Mouse (Mus musculus) neutrophil, adult 5-6 weeks (primary cell): ENCODE data around the gene Atp2b1. TPM values are rescaled to one million over a fixed set of nuclear protein-coding genes. Genes with fewer than 3 reads are reported as not detected.

Source experiments
- ATAC-seq: fragments of 151-379, 151-347 bp; 2 replicates; pipeline ENCODE4 v1.8.0; 2017; ENCODE audit warnings: mild to moderate bottlenecking, moderate TSS enrichment; ENCODE audit not compliant: insufficient number of reproducible peaks, poor library complexity, low FRiP score, severe bottlenecking; ENCODE audit errors: extremely low read depth
- total RNA-seq: library from RNA; stranded (forward); fragments of 200-1000 nt; gene quantifications from 2 replicates; pipeline ENCODE4 v1.2.3, GENCODE M21; 2017

Atp2b1 gene
- total RNA-seq, 1 experiment from 2014 or later: 258 TPM

DNA sequence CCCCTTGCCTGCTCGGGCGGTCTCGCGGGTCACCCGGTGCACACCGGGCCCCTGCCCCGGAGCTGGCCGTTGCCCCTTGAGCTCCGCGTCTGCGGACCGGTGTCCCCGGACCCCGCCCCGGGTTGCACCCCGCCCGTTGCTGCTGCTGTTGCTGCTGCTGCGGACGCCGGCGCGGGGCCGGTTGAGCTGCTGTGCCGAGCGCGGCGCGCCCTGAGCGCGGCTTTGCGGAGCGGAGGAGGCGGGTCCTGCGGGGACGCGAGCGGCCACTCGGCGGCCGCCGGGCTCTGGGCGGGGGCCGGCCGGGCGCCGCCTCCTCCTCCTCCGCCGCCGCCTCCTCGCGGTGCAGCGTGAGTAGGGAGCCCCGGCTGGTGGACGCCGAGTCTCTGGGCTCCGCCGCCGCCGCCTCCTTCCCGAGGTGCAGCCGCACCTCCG, 620 bp downstream of the Atp2b1 start:
- peak; percentile 52 for ATAC-seq

DNA sequence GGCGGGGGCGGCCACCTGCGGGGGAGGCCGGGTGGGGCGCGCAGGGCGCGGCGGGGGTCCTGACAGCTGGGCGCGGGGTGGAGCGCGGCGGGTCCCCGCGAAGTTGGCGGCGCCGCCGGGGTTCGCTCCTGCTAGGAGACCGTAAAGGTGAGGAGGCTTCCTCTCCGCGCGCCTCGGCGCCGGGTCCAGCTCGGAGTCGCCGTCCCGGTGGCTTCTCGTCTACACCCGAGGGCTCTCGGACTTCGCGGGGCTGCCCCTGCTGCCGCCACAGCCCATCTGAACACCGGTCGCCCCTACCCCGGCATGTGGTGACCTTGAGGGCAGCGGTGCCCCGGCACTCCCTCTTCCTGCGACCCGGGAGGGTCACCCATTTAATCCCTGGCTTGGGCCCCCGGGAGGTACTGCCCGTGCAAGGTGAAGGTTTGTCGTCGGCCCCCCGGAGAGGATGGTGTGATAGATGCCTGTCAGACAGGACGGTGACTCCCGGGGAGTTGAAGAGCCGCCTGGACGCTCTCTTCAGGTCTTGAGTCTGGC, 1.3 kb downstream of the Atp2b1 start:
- no peak for ATAC-seq

DNA sequence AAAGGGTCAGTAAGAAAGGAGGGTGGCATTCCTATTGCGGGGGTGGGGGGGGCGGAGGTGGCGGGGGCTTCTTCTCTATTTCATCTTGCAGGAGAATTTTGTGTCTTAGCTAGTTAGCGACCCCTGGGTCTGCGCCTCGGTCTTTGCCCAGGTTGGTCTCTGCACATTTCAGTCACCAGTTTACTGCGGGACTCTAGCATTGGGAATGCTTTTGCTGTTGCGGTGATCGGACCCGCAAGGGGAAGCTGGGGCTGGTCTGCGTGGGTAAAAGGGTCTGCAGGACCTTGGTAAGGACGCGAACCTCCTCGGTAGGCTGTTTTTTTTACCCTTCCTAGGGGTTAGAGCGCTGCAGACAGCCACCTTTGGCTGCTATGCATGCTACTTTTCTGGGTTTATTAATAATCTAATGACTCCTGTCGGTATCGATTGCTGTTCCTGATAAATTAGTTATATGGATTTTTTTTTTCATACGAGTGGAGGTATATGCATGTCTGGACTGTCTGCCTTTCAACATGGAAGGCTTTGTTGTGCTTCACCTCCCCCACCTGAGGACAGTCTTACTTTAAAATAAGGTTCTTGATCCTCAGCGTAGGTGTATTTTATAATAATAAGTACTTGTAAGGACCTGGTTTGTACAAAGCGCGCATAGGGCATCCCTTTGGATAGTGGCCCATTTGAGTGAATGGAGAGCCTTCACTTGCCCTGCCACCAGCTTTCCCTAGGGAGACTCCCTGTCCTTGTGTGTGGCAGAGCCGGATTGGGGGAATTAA, 2.0 kb downstream of the Atp2b1 start:
- no peak for ATAC-seq

DNA sequence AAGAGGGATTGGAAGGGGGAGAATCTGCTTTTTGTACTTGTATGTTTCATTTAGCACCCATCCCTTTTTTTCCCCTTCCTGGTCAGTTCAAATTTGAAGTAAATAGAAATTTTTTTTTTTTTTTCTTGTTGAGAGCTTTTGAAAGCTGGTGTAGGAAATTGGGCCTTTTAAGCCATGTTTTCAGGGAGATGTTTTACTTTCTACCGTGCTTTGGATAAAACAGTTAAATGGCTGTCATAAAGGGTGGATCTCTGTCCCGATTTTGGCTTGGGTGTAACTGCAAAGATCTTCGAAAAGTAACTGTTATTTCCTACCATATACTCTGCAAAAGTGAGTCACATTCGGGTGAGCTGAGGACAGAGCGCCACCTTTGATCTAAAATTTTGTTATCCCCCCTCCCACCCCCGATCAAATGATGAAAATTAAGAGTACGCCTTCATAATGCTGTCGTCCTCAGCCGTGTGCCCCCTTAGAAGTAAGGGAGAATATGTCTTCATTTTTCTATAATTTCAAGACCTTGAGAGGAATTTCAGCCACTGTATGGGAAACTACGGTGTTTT, 2.7 kb downstream of the Atp2b1 start:
- no peak for ATAC-seq

DNA sequence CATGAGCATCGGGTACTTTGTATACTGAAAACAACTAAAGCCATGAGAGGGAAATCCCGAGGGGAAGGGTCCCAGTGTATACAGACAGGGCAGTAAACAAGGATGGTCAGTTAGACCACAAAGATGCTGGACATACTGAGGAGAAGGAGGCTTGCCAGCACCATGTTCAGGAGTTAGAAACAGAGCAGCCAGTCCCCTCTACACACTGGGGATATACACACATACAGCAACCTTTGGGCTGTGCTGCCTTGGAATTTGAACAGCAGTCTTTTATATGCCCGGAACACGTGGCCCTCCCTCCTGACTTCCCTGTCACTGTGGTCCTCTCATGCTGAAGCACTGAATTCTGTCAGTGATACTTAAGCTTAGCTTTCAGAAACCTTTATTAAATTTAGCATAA, 10.9 kb downstream of the Atp2b1 start:
- no peak for ATAC-seq

DNA sequence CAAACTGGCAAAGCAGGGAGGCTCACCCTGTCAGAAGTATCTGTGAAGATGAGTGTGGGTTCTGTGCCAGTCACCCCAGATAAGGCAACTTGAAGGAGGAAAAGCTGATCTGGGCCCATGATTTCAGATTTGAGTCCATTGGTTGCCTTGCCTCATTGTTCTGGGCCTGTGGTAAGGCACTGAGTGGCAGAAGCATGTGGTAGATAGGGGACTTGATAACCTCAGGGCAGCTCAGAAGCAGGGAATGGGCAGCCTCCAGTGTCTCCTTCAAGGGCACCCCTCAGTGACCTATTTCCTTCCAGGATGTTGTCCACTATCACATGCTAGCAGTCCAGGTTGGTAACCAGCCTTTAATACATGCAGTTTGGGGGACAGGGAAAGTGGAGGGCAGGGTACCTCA, 12.8 kb downstream of the Atp2b1 start:
- ATAC-seq: peak; percentile 8; the same call in 1 of the 2 replicates

DNA sequence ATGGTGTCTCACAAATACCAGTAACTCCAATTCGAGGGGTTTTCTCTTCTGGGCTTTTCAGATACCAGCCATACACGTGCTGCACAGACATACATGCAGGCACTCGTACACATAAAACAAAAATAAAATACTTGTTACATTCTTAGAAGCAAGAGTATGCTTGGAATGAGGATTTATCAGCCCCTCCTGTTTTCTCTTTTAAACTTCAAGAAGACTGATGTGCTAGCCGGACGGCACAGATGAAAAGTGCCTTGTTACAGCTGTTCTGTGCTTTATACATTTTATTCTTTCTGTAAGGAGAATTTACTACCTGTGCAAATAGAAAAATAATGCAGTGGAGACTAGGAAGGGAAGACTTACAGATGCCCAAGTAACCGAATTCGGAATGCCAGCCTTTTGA, 15.2 kb downstream of the Atp2b1 start:
- ATAC-seq: no peak

DNA sequence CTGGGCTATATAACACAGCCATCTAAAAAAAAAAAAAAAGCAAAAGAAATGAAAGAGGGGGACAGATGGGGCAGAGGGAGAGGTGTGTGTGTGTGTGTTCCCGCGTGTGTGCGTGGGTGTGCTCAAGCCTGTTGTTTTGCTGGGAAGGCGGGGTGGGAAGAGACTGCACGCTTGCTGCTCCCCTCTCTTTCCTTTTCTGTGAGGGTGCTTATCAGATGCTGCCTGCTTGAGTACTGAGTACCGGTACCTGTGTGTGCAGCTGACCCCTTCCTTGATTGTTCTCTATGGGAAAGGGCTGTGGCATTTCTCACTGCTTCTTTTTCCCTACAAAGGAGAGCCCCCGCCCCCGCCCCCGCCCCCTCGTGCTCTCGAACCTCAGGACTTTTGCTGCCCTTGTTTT, 15.9 kb downstream of the Atp2b1 start:
- no peak for ATAC-seq

DNA sequence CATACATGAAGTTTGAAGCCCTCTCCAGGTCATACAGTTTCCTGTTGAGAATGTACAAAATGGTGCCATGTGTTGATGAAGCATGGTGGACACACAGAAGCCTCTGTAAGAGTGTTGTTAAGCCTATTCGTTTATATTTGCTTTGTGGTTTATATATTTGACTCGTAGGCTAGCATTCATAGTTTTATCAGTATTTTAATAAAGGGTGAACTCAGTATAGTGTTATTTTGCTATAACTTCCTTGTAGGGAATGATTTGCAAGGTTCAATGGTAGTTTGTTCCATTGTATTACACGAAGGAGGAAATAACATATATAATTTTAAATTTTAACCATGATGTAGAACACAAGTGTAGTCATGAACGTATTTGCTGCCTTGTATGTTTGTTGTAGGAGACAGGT, 25.9 kb downstream of the Atp2b1 start:
- ATAC-seq: no peak

DNA sequence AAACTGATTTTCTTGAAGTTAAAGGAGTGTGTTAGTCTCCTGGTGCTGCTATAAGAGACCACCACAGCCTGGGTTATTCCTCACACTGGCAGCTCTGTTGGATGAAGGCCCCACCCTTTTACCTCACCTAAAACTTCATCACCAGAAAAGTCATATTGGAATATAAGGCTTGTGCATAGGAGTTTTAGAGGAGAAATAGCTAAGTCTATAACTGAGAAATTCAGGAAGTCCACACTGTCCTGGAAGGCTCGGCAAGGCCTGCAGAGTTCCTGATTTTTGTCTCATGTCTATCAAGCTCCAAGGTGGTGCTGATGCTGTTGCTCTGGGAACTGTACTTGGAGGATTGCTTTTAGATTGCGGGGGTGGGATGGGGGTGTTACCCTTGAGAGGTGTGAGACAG, 26.6 kb downstream of the Atp2b1 start:
- no peak for ATAC-seq

DNA sequence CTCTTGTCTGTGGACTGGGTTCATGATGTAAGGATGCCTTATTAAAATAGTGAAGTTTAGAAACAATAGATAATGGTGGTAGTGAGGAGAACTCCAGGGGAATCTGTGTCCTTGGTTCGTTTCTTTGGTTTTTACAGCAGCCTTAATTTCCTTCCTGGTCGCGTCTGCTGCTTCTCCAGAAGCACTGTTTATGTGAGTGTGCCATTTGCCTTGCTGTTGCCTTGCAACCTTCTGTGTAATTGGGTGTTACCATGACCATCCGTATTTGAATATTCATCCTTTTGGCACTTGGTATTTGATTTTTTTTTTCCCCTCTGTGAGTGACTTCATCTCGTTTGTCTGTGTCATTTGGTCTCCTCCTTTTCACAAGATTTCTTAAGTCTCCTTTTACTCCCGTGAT, 27.8 kb downstream of the Atp2b1 start:
- no peak for ATAC-seq

DNA sequence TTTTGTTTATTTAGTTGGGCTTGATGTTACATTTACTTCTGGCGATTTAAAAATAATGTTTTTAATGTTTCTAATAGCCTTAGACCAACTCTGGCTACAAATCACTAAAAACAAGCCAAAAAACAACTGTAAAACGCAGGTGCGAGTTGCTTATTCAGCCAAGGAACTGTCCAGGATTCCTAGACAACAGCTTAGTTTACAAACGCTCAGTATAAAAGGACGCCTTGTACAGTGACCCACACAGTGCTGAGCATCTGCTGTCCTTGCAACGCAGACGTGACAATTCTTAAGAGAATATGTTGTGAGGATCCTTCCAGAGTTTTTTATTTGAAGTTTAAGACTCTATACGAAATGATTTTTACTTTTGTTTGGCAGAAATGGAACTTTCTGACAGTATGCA, 28.8 kb downstream of the Atp2b1 start:
- no peak for ATAC-seq

DNA sequence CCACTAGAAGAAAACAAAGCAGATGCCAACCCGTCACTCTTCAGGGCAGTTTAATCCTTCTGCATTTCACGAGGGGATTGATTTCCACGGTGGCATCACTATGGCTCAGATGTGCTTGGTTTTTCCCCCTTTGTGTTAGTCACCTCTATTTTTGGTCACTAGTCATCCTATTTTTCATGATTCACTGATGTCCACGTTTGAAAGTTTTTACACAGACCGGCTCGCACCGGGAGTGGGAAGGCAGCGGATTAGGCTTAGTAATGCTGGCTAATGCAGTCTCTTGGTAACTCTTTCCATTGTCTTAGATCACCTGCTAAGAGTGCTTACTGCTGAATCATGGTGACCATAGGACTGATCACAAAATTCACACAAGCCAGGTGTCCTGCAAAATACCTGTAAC, 29.7 kb downstream of the Atp2b1 start:
- ATAC-seq: no peak

DNA sequence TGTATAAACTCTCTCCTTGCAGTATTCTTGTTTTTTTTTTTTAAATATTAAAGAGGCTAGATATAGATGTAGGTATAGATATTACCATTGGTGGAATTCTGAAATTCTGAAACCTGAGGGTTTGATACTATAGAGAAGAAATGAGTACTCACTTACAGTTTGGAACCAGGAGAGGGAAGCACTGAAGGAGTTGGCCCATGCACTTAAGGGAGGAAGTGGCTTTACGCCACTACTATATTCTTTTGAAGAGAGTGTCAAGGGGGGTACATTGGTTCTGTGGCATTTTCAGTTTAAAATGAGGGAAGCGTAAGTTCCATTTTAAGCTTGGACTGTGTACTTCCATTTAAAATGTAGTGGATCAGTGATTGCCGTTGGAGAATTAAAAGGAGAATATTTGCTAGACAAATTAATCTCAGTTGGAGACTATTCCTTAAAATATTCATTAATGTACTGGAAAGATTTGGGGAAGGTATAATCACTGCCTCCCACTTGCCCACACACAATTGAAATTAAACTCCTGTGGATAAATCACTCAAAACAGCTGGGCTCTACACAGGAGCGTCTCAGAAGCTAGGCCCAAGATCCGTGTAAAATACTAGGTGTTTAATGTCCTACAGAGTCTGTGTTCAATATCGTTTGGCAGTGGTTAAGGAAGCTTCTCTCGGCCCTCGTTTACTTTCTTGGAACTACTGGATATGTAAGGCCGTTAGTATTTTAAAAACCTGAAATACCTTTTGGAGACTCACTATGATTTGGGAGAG, 32.0 kb downstream of the Atp2b1 start:
- ATAC-seq: peak; percentile 73

DNA sequence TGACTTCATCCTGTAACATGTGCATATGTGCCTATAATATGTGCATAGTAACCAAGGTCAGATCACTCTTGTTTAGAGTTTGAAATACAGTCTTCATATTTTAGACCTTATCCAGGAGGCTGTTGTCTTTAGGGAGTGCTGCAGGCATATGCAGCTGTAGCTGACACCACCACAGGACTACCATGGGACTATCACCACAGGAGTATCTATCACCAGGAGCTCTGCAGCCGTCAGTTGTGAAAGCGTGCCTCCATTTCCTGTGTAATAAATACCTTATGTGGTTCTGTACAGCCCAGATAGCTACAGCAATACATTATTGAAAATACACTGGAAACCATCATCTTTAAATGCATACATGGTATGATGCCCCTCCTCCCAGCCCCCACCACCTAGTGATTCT, 33.0 kb downstream of the Atp2b1 start:
- ATAC-seq: no peak

DNA sequence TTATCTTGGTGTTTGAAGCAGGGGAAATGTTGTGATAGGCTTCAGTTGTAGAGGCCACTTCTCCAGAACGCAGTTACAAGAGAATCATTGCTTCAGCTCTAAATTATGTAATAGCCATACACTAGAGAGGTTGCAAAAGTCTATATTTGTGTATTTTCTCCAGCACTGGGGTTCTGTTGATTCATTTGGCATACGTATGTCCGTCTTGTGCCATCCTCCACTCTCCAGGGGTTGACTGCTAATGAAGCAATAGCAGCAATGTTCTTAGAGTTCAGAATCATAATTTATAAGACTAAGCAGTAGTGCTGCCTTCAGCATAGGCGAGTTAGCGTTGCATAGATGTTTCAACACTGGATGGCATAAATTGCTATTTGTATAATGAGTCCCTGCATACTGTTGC, 33.9 kb downstream of the Atp2b1 start:
- ATAC-seq: peak; percentile 56

DNA sequence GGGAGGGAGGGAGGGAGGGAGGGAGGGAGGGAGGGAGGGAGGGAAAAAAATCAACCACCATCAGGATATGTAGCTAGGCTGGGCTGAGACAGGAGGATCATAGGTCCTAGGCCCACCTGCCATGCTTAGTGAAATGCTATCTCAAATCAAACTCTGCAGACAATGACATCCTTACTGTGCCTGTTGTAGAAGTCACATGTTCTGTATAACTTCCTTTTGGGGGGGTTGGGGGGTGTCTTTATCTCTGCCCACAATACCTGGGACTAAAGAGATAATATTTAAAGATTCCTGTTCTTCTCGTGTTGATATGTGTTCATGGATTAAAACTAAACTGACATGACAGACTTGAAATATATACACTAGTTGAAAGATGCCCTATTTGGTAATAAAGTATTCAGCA, 35.5 kb downstream of the Atp2b1 start:
- no peak for ATAC-seq

DNA sequence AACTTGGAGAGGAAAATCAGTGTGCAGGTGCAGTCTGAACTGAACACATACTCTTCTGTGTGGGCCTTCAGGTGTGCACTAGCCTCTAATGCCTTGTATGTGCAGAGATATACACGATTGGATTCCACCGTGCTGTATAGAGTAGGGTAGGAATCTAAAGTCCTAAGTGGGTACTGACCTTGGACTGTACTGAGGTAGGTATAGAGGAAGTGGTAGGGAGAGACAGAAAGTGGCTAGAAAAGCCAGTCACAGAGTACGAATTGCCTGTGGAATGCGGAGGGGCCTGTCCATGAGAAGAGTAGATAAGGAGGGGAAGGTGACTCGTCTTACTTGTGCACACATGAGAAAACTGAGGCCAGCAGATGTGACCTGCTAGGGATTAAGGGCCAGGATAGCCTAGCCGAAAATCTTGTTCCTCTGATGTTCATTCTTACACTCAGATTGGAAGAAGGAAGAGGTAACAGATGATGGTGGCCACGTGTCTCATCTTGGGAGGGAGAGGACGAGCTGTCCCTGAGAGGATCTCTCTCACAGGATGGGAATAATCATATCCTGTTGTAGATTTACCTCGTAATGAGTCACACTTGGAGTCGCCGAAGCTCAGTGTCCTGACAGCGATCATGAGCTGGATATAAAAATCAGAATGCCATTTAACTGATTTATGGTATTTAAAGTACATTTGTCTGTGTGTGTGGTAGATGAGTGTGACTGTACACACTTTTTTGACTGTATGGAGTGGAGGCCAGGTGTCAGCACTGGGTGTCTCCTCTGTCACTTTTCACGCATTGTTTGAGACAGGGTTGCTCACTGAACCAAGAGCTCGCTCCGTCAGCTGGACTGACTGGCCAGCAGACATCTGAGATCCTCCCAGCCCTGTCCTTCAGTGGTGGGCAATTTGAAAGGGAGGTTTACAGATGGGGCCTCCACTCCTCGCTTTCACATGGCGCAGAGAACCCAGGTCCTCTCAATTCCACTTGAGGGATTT, 37.4 kb downstream of the Atp2b1 start:
- no peak for ATAC-seq
